Mouse (Mus musculus) forebrain, embryonic 13.5 days (tissue): ENCODE data around the gene 1700016H13Rik. TPM values are rescaled to one million over a fixed set of nuclear protein-coding genes. Genes with fewer than 3 reads are reported as not detected.

Source experiments
- ATAC-seq: fragments of 200-750 bp; cut with Nextera tagmentation; 2 replicates; pipeline ENCODE4 v1.8.0; 2017
- H3K27ac ChIP-seq: fragments of 300-500 bp; sonication (generic); 2 replicates; pipeline ENCODE4 v1.5.1; 2015; ENCODE audit warnings: inconsistent platforms, mild to moderate bottlenecking, moderate library complexity
- H3K27me3 ChIP-seq: fragments of 300-500 bp; sonication (generic); 2 replicates; pipeline ENCODE4 v1.6.1; 2015; ENCODE audit warnings: mild to moderate bottlenecking, inconsistent platforms
- H3K36me3 ChIP-seq: fragments of 300-500 bp; sonication (generic); 2 replicates; pipeline ENCODE4 v1.6.1; 2015; ENCODE audit warnings: mild to moderate bottlenecking, inconsistent platforms; ENCODE audit not compliant: poor library complexity, severe bottlenecking
- H3K4me1 ChIP-seq: fragments of 300-500 bp; sonication (generic); 2 replicates; pipeline ENCODE4 v1.6.1; 2015; ENCODE audit warnings: inconsistent platforms
- H3K4me2 ChIP-seq: fragments of 300-500 bp; sonication (generic); 2 replicates; pipeline ENCODE4 v1.6.1; 2015; ENCODE audit warnings: inconsistent platforms, mild to moderate bottlenecking, moderate library complexity
- H3K4me3 ChIP-seq: fragments of 300-500 bp; sonication (generic); 2 replicates; pipeline ENCODE4 v1.5.1; 2015; ENCODE audit warnings: mild to moderate bottlenecking, inconsistent platforms
- H3K9ac ChIP-seq: fragments of 300-500 bp; sonication (generic); 2 replicates; pipeline ENCODE4 v1.6.1; 2015; ENCODE audit warnings: mild to moderate bottlenecking, inconsistent platforms
- H3K9me3 ChIP-seq: fragments of 300-500 bp; sonication (generic); replicated peaks from 2 replicates; pipeline ENCODE4 v1.6.1; 2016; ENCODE audit warnings: inconsistent platforms
- WGBS: fragments of 180-500 bp; shearing (Covaris S2); methylation state at CpG from one replicate; pipeline ENCODE4 v1.1.7; 2015; 5-methylcytosine and 5-hydroxymethylcytosine counted together
- polyA plus RNA-seq: library from polyadenylated mRNA; unstranded; fragments of >200 nt; fragmentation: Nextera tagmentation; extraction: Ambion mirVana; gene quantifications from 2 replicates; pipeline ENCODE4 v1.2.1, GENCODE M21; 2015

1700016H13Rik gene
- polyA plus RNA-seq, 1 experiment from 2014 or later: 0.27 TPM

GRCm38 (mm10) chr5:103691624-103692530, 36.1 kb upstream of the 1700016H13Rik start, which contains the start of gene Aff1:
Gene Aff1 (plus strand): TSS chr5:103692374.
- peaks cover 26% of the 10 kb centered on the region for H3K27me3 ChIP-seq
- peaks cover 18% of the 10 kb centered on the region for H3K4me1 ChIP-seq
- H3K27ac ChIP-seq: no peak within 1 kb of the TSS
- peak within 1 kb of the TSS; percentile 99 for H3K4me2 ChIP-seq
- WGBS: 6% methylated on average over 47 of the region's 50 CpGs
- peak; percentile 90 for ATAC-seq
- no peaks in the 10 kb centered on the region for H3K36me3 ChIP-seq
- H3K4me3 ChIP-seq: peak within 1 kb of the TSS; percentile 50
- H3K9ac ChIP-seq: peak within 1 kb of the TSS; percentile 58
- no peaks in the 10 kb centered on the region for H3K9me3 ChIP-seq

- H3K4me1 ChIP-seq: peaks cover 18% of the 10 kb centered on the region
- no peaks in the 10 kb centered on the region for H3K36me3 ChIP-seq
- H3K27me3 ChIP-seq: peaks cover 26% of the 10 kb centered on the region
- no peak for ATAC-seq
- no peak overlapping the region for H3K27ac ChIP-seq
- no peak overlapping the region for H3K4me3 ChIP-seq
- H3K9ac ChIP-seq: no peak overlapping the region
- no peak overlapping the region for H3K4me2 ChIP-seq
- no peaks in the 10 kb centered on the region for H3K9me3 ChIP-seq
Measured at GRCm38 (mm10) chr5:103691171-103691570, 35.4 kb upstream of the 1700016H13Rik start.

GRCm38 (mm10) chr5:103690190-103690589, 34.4 kb upstream of the 1700016H13Rik start:
- H3K9me3 ChIP-seq: no peaks in the 10 kb centered on the region
- H3K36me3 ChIP-seq: no peaks in the 10 kb centered on the region
- 90% methylated on average over 8 of the region's 8 CpGs for WGBS

GRCm38 (mm10) chr5:103689645-103690044, 33.8 kb upstream of the 1700016H13Rik start:
- no peak for ATAC-seq
- Histone ChIP-seq H3K27me3 (peaks cover 26% of the 10 kb centered on the region), H3K9me3 (no peaks in the 10 kb centered on the region), H3K9ac (no peak overlapping the region), H3K4me2 (no peak overlapping the region), H3K36me3 (no peaks in the 10 kb centered on the region), H3K27ac (no peak overlapping the region), H3K4me1 (peaks cover 18% of the 10 kb centered on the region), H3K4me3 (no peak overlapping the region)
- WGBS: 79% methylated on average over 5 of the region's 5 CpGs

More at GRCm38 (mm10) chr5:103690190-103690589, 34.4 kb upstream of the 1700016H13Rik start:
- ATAC-seq: no peak
- peaks cover 26% of the 10 kb centered on the region for H3K27me3 ChIP-seq
- no peak overlapping the region for H3K27ac ChIP-seq
- no peak overlapping the region for H3K9ac ChIP-seq
- peaks cover 18% of the 10 kb centered on the region for H3K4me1 ChIP-seq
- H3K4me2 ChIP-seq: no peak overlapping the region
- H3K4me3 ChIP-seq: no peak overlapping the region

GRCm38 (mm10) chr5:103681824-103682223, 26.0 kb upstream of the 1700016H13Rik start:
- ATAC-seq: no peak

GRCm38 (mm10) chr5:103680381-103680780, 24.6 kb upstream of the 1700016H13Rik start:
- H3K4me3 ChIP-seq: no peak overlapping the region
- H3K27me3 ChIP-seq: no peaks in the 10 kb centered on the region
- H3K36me3 ChIP-seq: no peaks in the 10 kb centered on the region
- H3K9ac ChIP-seq: no peak overlapping the region
- H3K27ac ChIP-seq: no peak overlapping the region
- H3K9me3 ChIP-seq: no peaks in the 10 kb centered on the region
- no peak for ATAC-seq
- no peaks in the 10 kb centered on the region for H3K4me1 ChIP-seq
- H3K4me2 ChIP-seq: no peak overlapping the region
- WGBS: 36% methylated on average over 4 of the region's 4 CpGs

More at GRCm38 (mm10) chr5:103681824-103682223, 26.0 kb upstream of the 1700016H13Rik start:
- no peaks in the 10 kb centered on the region for H3K9me3 ChIP-seq
- H3K4me1 ChIP-seq: no peaks in the 10 kb centered on the region
- no peak overlapping the region for H3K4me2 ChIP-seq
- no peaks in the 10 kb centered on the region for H3K36me3 ChIP-seq
- H3K27me3 ChIP-seq: no peaks in the 10 kb centered on the region
- H3K27ac ChIP-seq: no peak overlapping the region
- H3K4me3 ChIP-seq: no peak overlapping the region
- 62% methylated on average over 3 of the region's 3 CpGs for WGBS
- no peak overlapping the region for H3K9ac ChIP-seq

- no peaks in the 10 kb centered on the region for H3K36me3 ChIP-seq
- H3K9me3 ChIP-seq: no peaks in the 10 kb centered on the region
- H3K27ac ChIP-seq: no peak overlapping the region
- no peaks in the 10 kb centered on the region for H3K27me3 ChIP-seq
- no peak overlapping the region for H3K4me3 ChIP-seq
- H3K9ac ChIP-seq: no peak overlapping the region
- no peak for ATAC-seq
- H3K4me2 ChIP-seq: no peak overlapping the region
- 94% methylated on average over 5 of the region's 5 CpGs for WGBS
- H3K4me1 ChIP-seq: no peaks in the 10 kb centered on the region
Measured at GRCm38 (mm10) chr5:103678974-103679373, 23.2 kb upstream of the 1700016H13Rik start.

- no peaks in the 10 kb centered on the region for H3K9me3 ChIP-seq
- no peak overlapping the region for H3K4me3 ChIP-seq
- ATAC-seq: no peak
- no peak overlapping the region for H3K9ac ChIP-seq
- no peaks in the 10 kb centered on the region for H3K4me1 ChIP-seq
- no peak overlapping the region for H3K4me2 ChIP-seq
- no peak overlapping the region for H3K27ac ChIP-seq
- no peaks in the 10 kb centered on the region for H3K36me3 ChIP-seq
- 80% methylated on average over 6 of the region's 6 CpGs for WGBS
- no peaks in the 10 kb centered on the region for H3K27me3 ChIP-seq
Measured at GRCm38 (mm10) chr5:103677894-103678293, 22.1 kb upstream of the 1700016H13Rik start.

- H3K9me3 ChIP-seq: no peaks in the 10 kb centered on the region
- no peak for ATAC-seq
- H3K36me3 ChIP-seq: no peaks in the 10 kb centered on the region
- no peaks in the 10 kb centered on the region for H3K27me3 ChIP-seq
- no peak overlapping the region for H3K27ac ChIP-seq
- no peak overlapping the region for H3K4me3 ChIP-seq
- H3K4me1 ChIP-seq: no peaks in the 10 kb centered on the region
- WGBS: 88% methylated on average over 6 of the region's 6 CpGs
- no peak overlapping the region for H3K9ac ChIP-seq
- H3K4me2 ChIP-seq: no peak overlapping the region
Measured at GRCm38 (mm10) chr5:103676289-103676881, 20.6 kb upstream of the 1700016H13Rik start.

- Histone ChIP-seq H3K4me3 (no peak overlapping the region), H3K4me2 (no peak overlapping the region), H3K4me1 (no peaks in the 10 kb centered on the region), H3K36me3 (no peaks in the 10 kb centered on the region), H3K9me3 (no peaks in the 10 kb centered on the region), H3K27ac (no peak overlapping the region), H3K9ac (no peak overlapping the region), H3K27me3 (no peaks in the 10 kb centered on the region)
- ATAC-seq: no peak
- WGBS: 57% methylated on average over 6 of the region's 6 CpGs
Measured at GRCm38 (mm10) chr5:103674482-103674881, 18.7 kb upstream of the 1700016H13Rik start.

GRCm38 (mm10) chr5:103673611-103674010, 17.8 kb upstream of the 1700016H13Rik start:
- WGBS: 74% methylated on average over 4 of the region's 4 CpGs
- Histone ChIP-seq H3K4me1 (no peaks in the 10 kb centered on the region), H3K27ac (no peak overlapping the region)

GRCm38 (mm10) chr5:103671858-103672257, 16.0 kb upstream of the 1700016H13Rik start:
- 68% methylated on average over 3 of the region's 3 CpGs for WGBS
- Histone ChIP-seq H3K9me3 (no peaks in the 10 kb centered on the region), H3K9ac (no peak overlapping the region)

More at GRCm38 (mm10) chr5:103673611-103674010, 17.8 kb upstream of the 1700016H13Rik start:
- no peak overlapping the region for H3K4me2 ChIP-seq
- H3K36me3 ChIP-seq: no peaks in the 10 kb centered on the region
- no peaks in the 10 kb centered on the region for H3K27me3 ChIP-seq
- no peaks in the 10 kb centered on the region for H3K9me3 ChIP-seq
- no peak for ATAC-seq
- no peak overlapping the region for H3K9ac ChIP-seq
- no peak overlapping the region for H3K4me3 ChIP-seq

More at GRCm38 (mm10) chr5:103671858-103672257, 16.0 kb upstream of the 1700016H13Rik start:
- no peaks in the 10 kb centered on the region for H3K36me3 ChIP-seq
- no peak overlapping the region for H3K4me3 ChIP-seq
- no peaks in the 10 kb centered on the region for H3K4me1 ChIP-seq
- H3K27me3 ChIP-seq: no peaks in the 10 kb centered on the region
- H3K4me2 ChIP-seq: no peak overlapping the region
- ATAC-seq: no peak
- no peak overlapping the region for H3K27ac ChIP-seq
